Mouse (Mus musculus) brain, adult 2 months (tissue): Measurements from ENCODE around the gene Csde1.

ENCODE experiments used
- DNase-seq: peaks from one replicate; pipeline ENCODE4 v3.0.0; 2011; ENCODE audit warnings: low read depth, low spot score

The Csde1 gene

GRCm38 (mm10) chr3:103020249-103020942 is at the start of gene Csde1:
Gene Csde1, plus strand, starts transcription at chr3:103020426.
- DNase-seq, result peak; percentile 99

DNA sequence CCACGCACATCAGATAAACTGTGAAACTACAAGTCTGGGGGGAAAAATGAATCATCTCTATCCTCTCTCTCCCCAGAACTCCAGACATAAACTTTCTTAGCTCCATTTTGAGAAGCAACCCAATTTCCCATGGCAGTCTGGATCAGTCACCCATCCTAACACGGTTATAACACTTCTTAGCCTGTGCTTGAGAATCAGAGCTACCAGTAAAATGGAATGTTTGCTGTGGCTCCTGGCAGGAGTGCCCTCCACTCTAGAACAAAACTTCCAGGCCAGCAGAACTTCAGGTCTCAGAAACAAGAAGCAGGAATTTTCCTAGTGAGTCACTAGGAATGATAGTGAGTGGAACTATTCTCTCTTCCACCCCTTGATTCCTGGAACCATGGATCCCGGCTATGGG is 49.7 kb upstream of the Csde1 start:
- DNase-seq, result no peak

- no peak for DNase-seq
Measured at GRCm38 (mm10) chr3:102976906-102977305, 43.3 kb upstream of the Csde1 start.

- peak; percentile 63 for DNase-seq
Measured at GRCm38 (mm10) chr3:102979550-102980348, 40.5 kb upstream of the Csde1 start.

DNA sequence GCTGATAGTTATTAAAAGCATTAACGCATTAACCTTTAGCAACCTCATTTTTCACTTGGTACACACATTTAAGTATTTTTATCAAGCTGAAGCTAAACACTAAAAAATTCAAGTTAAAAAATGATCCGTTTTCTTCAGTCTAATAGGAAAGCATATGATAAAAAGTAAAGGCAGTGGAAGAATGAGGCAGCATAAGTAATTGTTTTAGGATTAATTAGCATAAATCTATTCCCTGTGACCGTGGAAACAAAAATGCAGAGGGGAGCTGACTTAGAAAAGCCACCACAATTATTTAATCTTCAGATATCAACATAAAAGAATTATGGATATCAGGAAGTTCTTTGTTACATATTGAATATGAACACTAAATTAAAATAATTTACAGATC is 39.9 kb upstream of the Csde1 start:
- DNase-seq, result no peak

DNA sequence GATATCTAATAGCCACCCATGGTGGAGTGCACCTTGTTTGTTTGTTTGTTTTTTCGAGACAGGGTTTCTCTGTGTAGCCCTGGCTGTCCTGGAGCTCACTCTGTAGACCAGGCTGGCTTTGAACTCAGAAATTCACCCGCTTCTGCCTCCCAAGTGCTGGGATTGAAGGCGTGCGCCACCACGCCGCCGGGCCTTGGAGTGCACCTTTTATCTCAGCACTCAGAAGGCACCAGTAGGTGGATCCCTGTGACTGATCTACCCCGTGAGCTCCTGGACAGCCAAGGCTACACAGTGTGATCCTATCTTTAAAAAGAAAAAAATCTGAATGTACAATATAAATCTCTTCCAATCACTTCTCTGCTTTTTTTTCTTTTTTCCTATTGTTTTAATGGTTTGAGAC is 29.2 kb upstream of the Csde1 start:
- no peak for DNase-seq

- DNase-seq, result peak; percentile 65
Measured at GRCm38 (mm10) chr3:102992936-102993335, 27.3 kb upstream of the Csde1 start.

- DNase-seq, result no peak
Measured at GRCm38 (mm10) chr3:102995233-102995604, 25.0 kb upstream of the Csde1 start.

DNA sequence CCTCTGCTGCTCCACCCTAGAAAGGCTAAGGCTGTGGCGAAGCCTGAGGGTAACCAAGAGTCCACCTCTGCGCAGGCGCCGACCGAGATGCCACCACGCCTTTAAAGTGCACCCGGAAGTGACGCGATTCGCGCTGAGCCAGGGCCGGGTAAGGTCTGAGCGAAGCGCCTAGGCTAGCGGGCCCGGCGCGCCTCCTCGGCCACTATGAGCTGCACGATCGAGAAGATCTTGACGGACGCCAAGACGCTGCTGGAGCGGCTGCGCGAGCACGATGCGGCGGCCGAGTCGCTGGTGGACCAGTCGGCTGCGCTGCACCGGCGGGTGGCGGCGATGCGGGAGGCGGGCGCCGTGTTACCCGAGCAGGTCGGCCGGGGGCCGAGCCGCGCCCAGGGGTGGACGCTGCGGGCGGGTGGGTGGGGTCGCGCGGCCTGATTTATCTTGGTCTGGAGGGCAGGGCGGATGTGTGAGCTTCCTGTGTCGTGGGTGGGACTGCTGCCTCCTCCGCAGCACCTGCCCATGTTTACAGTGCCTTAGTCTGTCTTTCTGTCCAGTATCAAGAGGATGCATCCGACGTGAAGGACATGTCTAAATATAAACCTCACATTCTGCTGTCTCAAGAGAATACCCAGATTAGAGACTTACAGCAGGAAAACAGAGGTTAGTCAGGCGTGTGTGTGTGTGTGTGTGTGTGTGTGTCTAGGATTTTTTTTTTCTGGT is 24.5 kb upstream of the Csde1 start, which contains the start of gene Sike1:
Gene Sike1, plus strand, starts transcription at position 104 of the 717 bp plus-strand sequence.
- peak; percentile 97 for DNase-seq

- DNase-seq, result no peak
Measured at GRCm38 (mm10) chr3:102997036-102997435, 23.2 kb upstream of the Csde1 start.

GRCm38 (mm10) chr3:102997591-102997990 is 22.6 kb upstream of the Csde1 start:
- no peak for DNase-seq

DNA sequence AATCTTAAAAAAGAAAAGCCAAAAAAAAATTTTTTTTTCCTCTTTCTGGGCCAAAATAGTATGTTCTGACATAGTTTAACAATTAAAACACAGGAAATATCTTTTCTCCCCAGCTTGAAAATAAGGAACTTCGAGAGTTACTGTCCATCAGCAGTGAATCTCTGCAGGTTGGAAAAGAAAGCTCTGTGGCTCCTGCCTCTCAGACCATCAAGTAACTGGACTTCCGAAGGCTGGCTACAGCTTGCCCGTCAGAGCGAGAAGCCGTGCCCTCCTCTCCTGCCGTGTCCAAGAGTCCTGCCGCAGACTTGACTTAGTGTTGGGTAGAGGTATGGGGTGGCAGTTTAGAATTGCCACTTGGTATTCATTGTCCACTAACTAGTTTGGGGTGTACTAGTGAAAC is 18.6 kb upstream of the Csde1 start:
- no peak for DNase-seq

GRCm38 (mm10) chr3:103017350-103017749 is 2.9 kb upstream of the Csde1 start:
- DNase-seq, result no peak

DNA sequence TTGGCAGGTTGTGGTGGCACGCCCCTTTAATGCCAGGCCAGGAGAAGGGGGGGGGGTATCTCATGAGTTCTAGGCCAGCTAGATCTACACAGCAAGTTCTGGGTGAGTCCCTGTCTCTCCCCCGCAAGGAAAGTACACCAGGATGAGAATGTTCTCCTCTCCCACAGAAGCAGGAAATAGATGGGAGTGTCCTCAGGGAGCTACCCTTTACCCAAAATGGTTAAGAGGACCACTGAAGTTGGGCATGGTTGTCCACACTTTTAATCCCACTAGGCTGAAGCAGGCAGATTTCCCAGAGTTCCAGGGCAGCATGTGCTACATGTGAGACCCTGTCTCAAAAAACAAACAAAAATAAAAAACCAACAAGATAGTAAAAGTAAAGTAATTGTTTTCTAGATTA is 764 bp upstream of the Csde1 start:
- DNase-seq, result no peak

GRCm38 (mm10) chr3:103020943-103021638 is 865 bp downstream of the Csde1 start:
- DNase-seq, result peak; percentile 95

GRCm38 (mm10) chr3:103026174-103026573 is 5.9 kb downstream of the Csde1 start:
- DNase-seq, result peak; percentile 15

DNA sequence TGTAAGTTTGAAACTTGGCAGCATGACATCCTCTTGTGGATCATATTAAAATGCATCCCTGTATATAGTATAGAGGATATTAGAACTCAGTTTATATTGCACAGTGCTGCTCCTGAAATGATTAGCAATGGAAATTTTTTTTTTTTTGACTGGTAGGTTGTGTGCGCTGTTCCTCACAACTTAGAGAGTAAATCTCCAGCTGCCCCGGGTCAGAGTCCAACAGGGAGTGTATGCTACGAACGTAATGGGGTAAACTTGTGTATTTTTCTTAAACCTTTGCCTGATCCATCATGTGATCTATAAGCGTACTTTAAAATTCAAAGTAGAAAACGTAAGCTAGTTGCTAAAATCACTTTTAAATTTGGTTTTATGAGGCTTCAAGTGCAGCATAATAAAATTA is 20.1 kb downstream of the Csde1 start:
- no peak for DNase-seq

DNA sequence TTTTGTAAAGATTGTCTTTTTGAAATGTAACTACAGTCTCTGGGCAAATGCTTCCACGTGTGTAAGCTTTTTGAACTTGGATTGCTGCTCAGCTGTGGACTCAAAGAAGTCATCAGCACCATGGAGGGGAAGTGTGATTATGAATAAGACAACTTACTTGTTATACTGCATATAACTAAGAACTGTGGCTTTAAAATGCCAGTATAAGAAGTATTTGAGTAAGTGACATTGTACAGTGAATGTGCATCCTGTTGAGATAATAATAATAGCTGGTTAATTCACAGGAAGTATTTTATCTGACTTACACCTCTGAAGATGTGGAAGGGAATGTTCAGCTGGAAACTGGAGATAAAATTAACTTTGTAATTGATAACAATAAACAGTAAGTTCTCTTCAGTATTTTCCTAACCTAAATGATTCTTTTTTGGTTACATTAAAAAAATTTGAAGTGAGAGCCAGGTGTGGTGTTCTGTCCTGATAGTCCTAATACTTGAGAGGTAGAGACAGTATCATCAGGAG is 20.7 kb downstream of the Csde1 start:
- no peak for DNase-seq

DNA sequence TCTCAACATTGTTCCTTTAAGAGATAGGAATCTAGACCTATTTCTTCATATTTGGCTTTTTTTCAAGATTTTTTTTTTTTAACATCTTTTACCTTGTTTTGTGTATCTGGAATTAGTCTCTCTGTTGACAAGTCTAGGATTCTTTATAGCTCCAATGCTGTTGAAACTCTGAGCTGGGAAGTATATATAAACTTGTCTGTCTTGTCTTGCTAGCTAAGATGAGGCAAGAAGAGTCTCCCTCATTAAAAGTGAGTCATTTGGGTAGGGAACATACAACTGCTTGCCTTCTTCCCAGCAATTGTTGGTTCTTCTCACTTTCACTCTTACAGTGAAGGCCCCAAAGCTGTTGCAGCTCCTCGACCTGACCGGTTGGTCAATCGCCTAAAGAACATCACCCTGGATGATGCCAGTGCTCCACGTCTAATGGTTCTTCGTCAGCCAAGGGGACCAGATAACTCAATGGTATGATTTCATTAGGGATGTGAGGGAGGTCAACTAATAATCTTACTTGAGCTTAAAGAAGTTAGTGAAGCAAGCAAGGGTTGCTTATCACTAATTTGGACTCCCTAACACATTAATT is 35.9 kb downstream of the Csde1 start:
- DNase-seq, result no peak

DNA sequence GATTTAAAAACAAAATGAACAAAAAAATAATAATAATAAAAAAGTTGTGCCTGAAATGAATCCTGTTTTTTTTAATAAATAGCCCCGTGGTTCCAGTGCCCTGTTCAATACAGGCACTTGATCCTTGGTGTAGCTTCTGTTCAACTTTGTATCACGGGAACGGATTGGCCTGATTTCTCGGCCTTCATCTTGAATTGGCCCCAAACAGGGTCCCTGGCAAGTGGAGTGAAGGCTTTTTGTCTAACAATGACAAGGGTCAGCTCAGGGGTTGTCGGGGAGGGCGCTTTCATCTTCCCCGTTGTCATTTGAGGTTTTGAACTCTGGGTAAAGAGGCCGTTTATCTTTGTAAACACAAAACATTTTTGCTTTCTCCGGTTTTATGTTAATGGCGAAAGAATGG is 37.5 kb downstream of the Csde1 start:
- DNase-seq, result no peak
